Mouse (Mus musculus): ENCODE data around the gene Cbx4. TPM values are rescaled to one million over a fixed set of nuclear protein-coding genes. Genes with fewer than 3 reads are reported as not detected.

Cbx4 gene
- 16.8 and 20.2 TPM in 2 replicates for polyA plus RNA-seq (2014; fragmentation: Nextera tagmentation; extraction: Ambion mirVana)

GRCm38 (mm10) chr11:119086144-119086971, at the start of gene Cbx4:
Gene Cbx4, minus strand, starts transcription at chr11:119086221.
- Histone ChIP-seq H3K4me3 (replicated peaks; ENCODE audit: low read length) (peak within 1 kb of the TSS; percentile 86), H3K9me3 (ENCODE audit: control insufficient read depth, low read length) (no peaks in the 10 kb centered on the region), H3K4me1 (replicated peaks; ENCODE audit: control insufficient read depth, insufficient read depth, low read length) (peaks cover 56% of the 10 kb centered on the region), H3K36me3 (replicated peaks; ENCODE audit: control insufficient read depth, insufficient read depth) (peaks cover 10% of the 10 kb centered on the region), H3K27me3 (ENCODE audit: control insufficient read depth, insufficient read depth, low read length) (peaks cover 50% of the 10 kb centered on the region), H3K27ac (peak within 1 kb of the TSS; percentile 98), H3K9ac (peak within 1 kb of the TSS; percentile 95), H3K4me2 (replicated peaks) (peak within 1 kb of the TSS; percentile 98)
- DNase-seq (ENCODE audit: low spot score) (peak; percentile 94), ATAC-seq (ENCODE audit: low FRiP score) (peak; percentile 88)
- 1% methylated on average over 53 of the region's 67 CpGs for WGBS

GRCm38 (mm10) chr11:119134586-119134985, 48.6 kb upstream of the Cbx4 start:
- no peak overlapping the region for H3K27ac ChIP-seq
- no peak overlapping the region for H3K9ac ChIP-seq
- no peaks in the 10 kb centered on the region for H3K27me3 ChIP-seq (ENCODE audit: control insufficient read depth, insufficient read depth, low read length)
- peak; percentile 58 for DNase-seq (ENCODE audit: low spot score)
- 0 out of 2 replicates have a peak, but pooled peaks have one; percentile 26 for ATAC-seq (ENCODE audit: low FRiP score)
- H3K36me3 ChIP-seq (replicated peaks; ENCODE audit: control insufficient read depth, insufficient read depth), result no peaks in the 10 kb centered on the region
- WGBS, result 16% methylated on average over 17 of the region's 17 CpGs
- no peaks in the 10 kb centered on the region for H3K9me3 ChIP-seq (ENCODE audit: control insufficient read depth, low read length)
- H3K4me3 ChIP-seq (replicated peaks; ENCODE audit: low read length), result no peak overlapping the region
- H3K4me2 ChIP-seq (replicated peaks), result peak overlapping the region; percentile 12; the same call in 1 of the 2 replicates
- peaks cover 16% of the 10 kb centered on the region for H3K4me1 ChIP-seq (replicated peaks; ENCODE audit: control insufficient read depth, insufficient read depth, low read length)

DNA sequence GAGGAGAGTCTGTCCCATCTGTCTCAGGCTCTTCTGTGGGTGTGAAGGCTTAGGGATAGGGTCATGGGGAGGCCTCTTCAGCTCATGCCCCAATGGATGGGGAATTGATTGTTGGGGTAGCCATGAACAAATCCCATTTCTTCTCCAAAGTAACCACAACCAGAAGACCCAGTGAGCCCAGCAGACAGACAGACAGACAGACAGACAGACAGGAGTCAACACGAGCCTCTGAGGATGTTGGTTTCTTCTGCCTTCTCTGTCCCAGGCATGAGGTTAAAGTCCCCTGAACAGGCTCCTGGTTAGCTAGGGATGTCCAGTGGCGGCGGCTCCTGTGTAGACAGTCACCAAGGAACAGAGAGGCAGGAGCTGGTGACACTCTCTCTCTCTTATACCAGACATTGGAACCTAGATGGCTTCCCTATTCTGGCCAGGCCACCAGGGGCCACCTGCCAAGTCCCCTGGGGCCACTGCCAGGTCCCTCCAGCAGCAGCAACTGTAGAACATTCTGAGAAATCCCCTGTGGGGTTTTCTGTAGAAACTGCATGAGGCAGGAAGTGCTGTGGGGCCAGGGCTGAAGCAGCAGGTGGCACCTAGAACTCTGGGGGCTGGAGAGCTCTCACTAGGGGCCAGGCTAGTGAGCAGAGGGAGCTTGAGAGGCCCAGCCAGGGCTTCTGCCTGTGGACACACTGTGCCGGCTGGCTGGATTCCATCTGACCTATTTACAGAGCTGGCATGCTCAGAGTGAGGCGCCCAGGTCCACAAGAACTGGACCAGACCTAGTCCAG, 47.6 kb upstream of the Cbx4 start:
- Histone ChIP-seq H3K36me3 (replicated peaks; ENCODE audit: control insufficient read depth, insufficient read depth) (no peaks in the 10 kb centered on the region), H3K9ac (no peak overlapping the region), H3K4me3 (replicated peaks; ENCODE audit: low read length) (no peak overlapping the region), H3K4me1 (replicated peaks; ENCODE audit: control insufficient read depth, insufficient read depth, low read length) (peaks cover 20% of the 10 kb centered on the region), H3K9me3 (ENCODE audit: control insufficient read depth, low read length) (no peaks in the 10 kb centered on the region), H3K4me2 (replicated peaks) (no peak overlapping the region), H3K27ac (no peak overlapping the region), H3K27me3 (ENCODE audit: control insufficient read depth, insufficient read depth, low read length) (no peaks in the 10 kb centered on the region)
- no peak for ATAC-seq (ENCODE audit: low FRiP score)
- DNase-seq (ENCODE audit: low spot score), result no peak
- WGBS, result 80% methylated on average over 5 of the region's 5 CpGs

DNA sequence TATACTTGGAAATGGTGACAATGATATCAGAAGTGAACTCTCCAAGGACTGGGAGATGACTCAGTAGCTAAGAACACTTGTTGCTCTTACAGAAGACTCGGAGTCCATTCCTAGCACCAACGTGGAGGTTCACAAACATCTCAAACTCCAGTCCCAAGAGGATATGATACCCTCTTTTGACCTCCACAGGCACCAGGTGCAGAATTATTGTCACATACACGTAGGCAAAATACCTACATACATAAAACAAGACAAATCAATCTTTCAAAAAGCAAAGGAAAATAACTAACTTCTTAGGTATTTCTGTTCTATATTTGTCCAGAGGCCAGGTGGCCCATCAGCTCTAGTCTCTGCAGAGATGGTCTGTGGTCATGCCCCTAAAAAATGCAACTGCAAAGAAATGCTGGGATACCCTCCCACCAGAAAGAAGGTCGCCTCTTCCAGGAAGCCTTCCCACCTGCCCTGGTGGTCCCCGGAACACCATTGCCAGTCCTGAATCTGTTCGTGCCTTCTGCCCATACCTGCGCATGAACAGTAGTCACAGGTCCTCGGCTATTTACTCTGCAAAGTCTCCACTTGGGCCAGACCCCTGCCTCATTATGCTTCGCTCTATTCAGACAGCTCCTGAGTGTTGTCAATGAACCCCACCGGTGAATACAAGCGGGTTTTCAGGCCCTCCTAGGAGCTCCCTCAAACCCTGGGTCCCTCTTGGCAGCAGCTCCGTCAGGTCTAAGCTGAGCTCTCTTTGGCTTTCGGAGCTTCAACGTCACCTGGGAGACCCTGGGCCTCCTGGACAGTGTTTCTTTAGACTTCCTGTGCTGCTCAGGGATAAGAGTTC, 46.4 kb upstream of the Cbx4 start:
- DNase-seq (ENCODE audit: low spot score), result no peak
- Histone ChIP-seq H3K4me3 (replicated peaks; ENCODE audit: low read length) (no peak overlapping the region), H3K36me3 (replicated peaks; ENCODE audit: control insufficient read depth, insufficient read depth) (no peaks in the 10 kb centered on the region), H3K4me2 (replicated peaks) (no peak overlapping the region), H3K27ac (no peak overlapping the region), H3K4me1 (replicated peaks; ENCODE audit: control insufficient read depth, insufficient read depth, low read length) (peaks cover 28% of the 10 kb centered on the region), H3K9me3 (ENCODE audit: control insufficient read depth, low read length) (no peaks in the 10 kb centered on the region), H3K27me3 (ENCODE audit: control insufficient read depth, insufficient read depth, low read length) (no peaks in the 10 kb centered on the region), H3K9ac (no peak overlapping the region)
- 76% methylated on average over 14 of the region's 14 CpGs for WGBS
- ATAC-seq (ENCODE audit: low FRiP score), result no peak

DNA sequence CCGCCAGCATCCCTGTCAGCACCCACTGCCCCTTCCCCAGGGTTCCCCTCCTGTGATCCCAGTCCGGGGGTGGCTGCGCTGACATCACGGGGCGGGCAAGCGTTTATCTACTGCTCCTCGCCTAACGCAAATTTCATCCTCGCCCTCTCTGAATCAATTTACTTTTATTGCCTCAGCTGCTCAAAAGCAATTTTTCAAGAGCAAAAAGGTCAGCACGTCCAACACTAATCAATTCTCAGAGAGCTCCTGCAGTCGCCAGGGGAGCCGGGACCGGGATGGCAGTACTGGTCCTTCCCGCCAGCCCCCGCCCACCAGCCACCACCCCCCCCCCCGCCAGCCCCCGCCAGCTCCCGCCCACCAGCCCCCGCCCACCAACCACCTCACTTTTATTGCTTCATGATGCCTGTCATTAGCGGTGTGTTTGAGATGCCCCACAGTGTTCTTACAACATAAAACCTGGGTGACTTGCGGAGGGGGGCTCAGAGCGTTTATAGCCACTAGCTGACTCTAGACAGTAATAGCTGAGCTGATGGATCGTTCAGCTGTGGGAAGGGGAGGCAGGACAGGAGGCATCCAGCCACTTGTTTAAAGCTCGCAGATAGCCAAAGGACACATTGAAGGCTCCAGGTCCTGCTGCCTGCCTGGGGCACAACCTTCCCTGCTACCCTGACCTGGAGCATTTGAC, 44.2 kb upstream of the Cbx4 start:
- Histone ChIP-seq H3K27me3 (ENCODE audit: control insufficient read depth, insufficient read depth, low read length) (no peaks in the 10 kb centered on the region), H3K27ac (peak overlapping the region; percentile 46), H3K9ac (peak overlapping the region; percentile 22; the same call in 1 of the 2 replicates), H3K4me1 (replicated peaks; ENCODE audit: control insufficient read depth, insufficient read depth, low read length) (peaks cover 46% of the 10 kb centered on the region), H3K4me3 (replicated peaks; ENCODE audit: low read length) (no peak overlapping the region; the same call in 1 of the 2 replicates), H3K4me2 (replicated peaks) (peak overlapping the region; percentile 50), H3K36me3 (replicated peaks; ENCODE audit: control insufficient read depth, insufficient read depth) (no peaks in the 10 kb centered on the region), H3K9me3 (ENCODE audit: control insufficient read depth, low read length) (no peaks in the 10 kb centered on the region)
- 11% methylated on average over 23 of the region's 24 CpGs for WGBS
- ATAC-seq (ENCODE audit: low FRiP score) (peak; percentile 22; the same call in 1 of the 2 replicates), DNase-seq (ENCODE audit: low spot score) (no peak)

DNA sequence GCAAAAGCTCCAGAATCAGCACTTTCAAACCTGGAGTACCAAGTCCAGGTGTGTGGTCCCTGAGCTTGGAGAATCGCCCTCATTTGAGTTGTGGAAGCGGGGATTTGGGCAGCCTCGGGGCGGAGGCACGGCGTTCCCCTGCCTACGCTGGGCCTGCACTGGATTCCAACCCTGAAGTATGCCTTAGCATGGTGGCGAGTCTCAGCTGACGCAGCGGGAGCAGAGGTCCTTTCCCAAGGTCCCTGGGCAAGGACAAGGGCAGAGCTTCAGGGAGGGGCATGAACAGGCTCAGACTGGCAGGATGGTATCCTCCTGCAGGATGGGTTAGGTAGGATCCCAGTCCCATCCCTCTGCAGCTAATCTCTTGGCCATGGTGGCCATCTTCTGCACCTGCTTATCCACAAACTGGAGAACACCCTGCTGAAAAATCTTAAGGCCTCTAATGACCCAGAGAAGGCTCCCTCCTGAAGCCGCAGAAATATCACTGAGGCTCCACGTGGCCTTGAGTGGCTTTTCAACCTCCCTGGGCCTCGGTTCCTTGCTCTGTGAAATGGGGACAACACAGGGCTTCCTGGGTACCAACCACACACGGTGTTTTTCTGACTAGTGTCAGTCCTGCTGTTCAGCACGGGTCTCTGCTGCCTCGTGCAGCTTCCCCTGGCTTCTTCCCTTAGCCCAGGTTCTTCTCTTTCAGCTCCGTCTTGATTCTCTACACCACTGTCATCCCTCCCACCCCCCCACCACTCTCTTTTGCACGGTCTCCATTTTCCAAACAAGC, 43.4 kb upstream of the Cbx4 start:
- ATAC-seq (ENCODE audit: low FRiP score), result no peak
- peak overlapping the region; percentile 46 for H3K27ac ChIP-seq
- no peak for DNase-seq (ENCODE audit: low spot score)
- H3K27me3 ChIP-seq (ENCODE audit: control insufficient read depth, insufficient read depth, low read length), result no peaks in the 10 kb centered on the region
- H3K9me3 ChIP-seq (ENCODE audit: control insufficient read depth, low read length), result no peaks in the 10 kb centered on the region
- no peaks in the 10 kb centered on the region for H3K36me3 ChIP-seq (replicated peaks; ENCODE audit: control insufficient read depth, insufficient read depth)
- 55% methylated on average over 18 of the region's 18 CpGs for WGBS
- H3K9ac ChIP-seq, result peak overlapping the region; percentile 22; the same call in 1 of the 2 replicates
- peak overlapping the region; percentile 50 for H3K4me2 ChIP-seq (replicated peaks)
- H3K4me1 ChIP-seq (replicated peaks; ENCODE audit: control insufficient read depth, insufficient read depth, low read length), result peaks cover 39% of the 10 kb centered on the region
- no peak overlapping the region; the same call in 1 of the 2 replicates for H3K4me3 ChIP-seq (replicated peaks; ENCODE audit: low read length)

DNA sequence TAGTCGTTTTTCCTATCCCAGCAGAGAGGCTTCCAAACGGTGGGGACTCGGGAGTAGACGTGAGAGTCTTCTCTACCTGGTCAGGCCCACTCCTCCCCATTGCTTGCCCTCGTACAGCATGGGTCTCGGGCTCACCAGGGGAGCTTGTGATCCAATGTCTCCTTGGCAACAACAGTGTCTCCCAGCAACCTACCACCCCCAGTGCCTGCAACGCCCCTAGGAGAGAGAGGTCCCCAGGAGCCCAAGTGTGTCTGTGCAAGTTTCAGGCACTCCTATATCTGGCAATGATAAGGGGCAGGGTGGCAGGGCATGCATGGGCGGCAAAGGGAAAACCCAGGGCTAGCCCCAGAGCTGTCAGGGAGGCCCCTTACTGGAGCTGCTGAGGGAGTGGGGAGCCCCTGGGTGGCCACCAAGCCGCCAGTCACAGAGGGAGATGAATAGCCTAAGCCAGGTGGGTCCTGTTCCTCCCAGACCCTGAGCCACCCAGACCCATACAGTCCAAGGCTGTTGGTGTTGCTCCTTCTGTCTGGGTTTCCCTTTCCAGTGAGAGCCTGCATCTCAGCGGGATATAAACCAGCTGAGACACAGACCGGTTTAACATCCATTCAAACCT, 42.8 kb upstream of the Cbx4 start:
- H3K9ac ChIP-seq, result no peak overlapping the region
- no peak overlapping the region for H3K4me2 ChIP-seq (replicated peaks)
- H3K4me3 ChIP-seq (replicated peaks; ENCODE audit: low read length), result no peak overlapping the region
- no peaks in the 10 kb centered on the region for H3K27me3 ChIP-seq (ENCODE audit: control insufficient read depth, insufficient read depth, low read length)
- H3K36me3 ChIP-seq (replicated peaks; ENCODE audit: control insufficient read depth, insufficient read depth), result no peaks in the 10 kb centered on the region
- DNase-seq (ENCODE audit: low spot score) (no peak), ATAC-seq (ENCODE audit: low FRiP score) (no peak)
- no peaks in the 10 kb centered on the region for H3K9me3 ChIP-seq (ENCODE audit: control insufficient read depth, low read length)
- 40% methylated on average over 11 of the region's 11 CpGs for WGBS
- H3K4me1 ChIP-seq (replicated peaks; ENCODE audit: control insufficient read depth, insufficient read depth, low read length), result peaks cover 37% of the 10 kb centered on the region
- no peak overlapping the region for H3K27ac ChIP-seq
